Mouse (Mus musculus) heart, adult 11 months (tissue): ENCODE data around the gene N4bp1.

ENCODE experiments used
- DNase-seq: peaks from one replicate; pipeline ENCODE4 v3.0.0; 2022

The N4bp1 gene

GRCm38 (mm10) chr8:86884489-86885463, at the start of gene N4bp1:
TSS of gene N4bp1 (minus strand) at chr8:86885258.
- DNase-seq = peak; percentile 99

GRCm38 (mm10) chr8:86934841-86935240, 49.8 kb upstream of the N4bp1 start:
- no peak for DNase-seq

- no peak for DNase-seq
These were observed 49.3 kb upstream of the N4bp1 start for GRCm38 (mm10) chr8:86934393-86934792.

GRCm38 (mm10) chr8:86933898-86934297, 48.8 kb upstream of the N4bp1 start:
- no peak for DNase-seq

GRCm38 (mm10) chr8:86926237-86926636, 41.2 kb upstream of the N4bp1 start:
- DNase-seq = no peak

- peak; percentile 75 for DNase-seq
These were observed 38.3 kb upstream of the N4bp1 start for GRCm38 (mm10) chr8:86923219-86923835.

- no peak for DNase-seq
These were observed 37.6 kb upstream of the N4bp1 start for GRCm38 (mm10) chr8:86922673-86923072.

GRCm38 (mm10) chr8:86922141-86922540, 37.1 kb upstream of the N4bp1 start:
- DNase-seq = no peak

- peak; percentile 78 for DNase-seq
These were observed 35.9 kb upstream of the N4bp1 start for GRCm38 (mm10) chr8:86920996-86921395.

GRCm38 (mm10) chr8:86920455-86920854, 35.4 kb upstream of the N4bp1 start:
- DNase-seq = peak; percentile 86

GRCm38 (mm10) chr8:86920024-86920423, 35.0 kb upstream of the N4bp1 start:
- no peak for DNase-seq

- DNase-seq = peak; percentile 65
These were observed 34.2 kb upstream of the N4bp1 start for GRCm38 (mm10) chr8:86919262-86919661.

- DNase-seq = peak; percentile 68
These were observed 33.0 kb upstream of the N4bp1 start for GRCm38 (mm10) chr8:86918093-86918492.

GRCm38 (mm10) chr8:86917689-86918088, 32.6 kb upstream of the N4bp1 start:
- DNase-seq = peak; percentile 68

- no peak for DNase-seq
These were observed 31.3 kb upstream of the N4bp1 start for GRCm38 (mm10) chr8:86916369-86916768.

- DNase-seq = peak; percentile 65
These were observed 26.1 kb upstream of the N4bp1 start for GRCm38 (mm10) chr8:86911136-86911535.

GRCm38 (mm10) chr8:86910250-86910649, 25.2 kb upstream of the N4bp1 start:
- DNase-seq = peak; percentile 84

GRCm38 (mm10) chr8:86908536-86908935, 23.5 kb upstream of the N4bp1 start:
- peak; percentile 93 for DNase-seq

GRCm38 (mm10) chr8:86904911-86905310, 19.9 kb upstream of the N4bp1 start:
- no peak for DNase-seq

- peak; percentile 95 for DNase-seq
These were observed 18.0 kb upstream of the N4bp1 start for GRCm38 (mm10) chr8:86903104-86903503.

- no peak for DNase-seq
These were observed 17.6 kb upstream of the N4bp1 start for GRCm38 (mm10) chr8:86902656-86903055.

- peak; percentile 99 for DNase-seq
These were observed 16.9 kb upstream of the N4bp1 start for GRCm38 (mm10) chr8:86901972-86902371.

- DNase-seq = no peak
These were observed 12.8 kb upstream of the N4bp1 start for GRCm38 (mm10) chr8:86897726-86898419.
